Mouse (Mus musculus) urinary bladder, adult 2 months (tissue): ENCODE measurements around the gene Rp9. TPM values are rescaled to one million over a fixed set of nuclear protein-coding genes. Genes with fewer than 3 reads are reported as not detected.
"Not testable (repeated sequence)": the region's sequence is repeated elsewhere in the genome, so short reads cannot be mapped to it uniquely, and the experiment has no call there.

ENCODE experiments used
- DNase-seq: peaks from one replicate; pipeline ENCODE4 v3.0.0; 2022; ENCODE audit warnings: low spot score
- polyA plus RNA-seq: library from polyadenylated mRNA; depleted of rRNA; stranded (reverse); fragments of >200 nt; gene quantifications from 2 replicates; pipeline ENCODE4 v1.2.3, GENCODE M21; 2012

Gene Rp9
- polyA plus RNA-seq, 1 experiment: 58.9 TPM

DNA sequence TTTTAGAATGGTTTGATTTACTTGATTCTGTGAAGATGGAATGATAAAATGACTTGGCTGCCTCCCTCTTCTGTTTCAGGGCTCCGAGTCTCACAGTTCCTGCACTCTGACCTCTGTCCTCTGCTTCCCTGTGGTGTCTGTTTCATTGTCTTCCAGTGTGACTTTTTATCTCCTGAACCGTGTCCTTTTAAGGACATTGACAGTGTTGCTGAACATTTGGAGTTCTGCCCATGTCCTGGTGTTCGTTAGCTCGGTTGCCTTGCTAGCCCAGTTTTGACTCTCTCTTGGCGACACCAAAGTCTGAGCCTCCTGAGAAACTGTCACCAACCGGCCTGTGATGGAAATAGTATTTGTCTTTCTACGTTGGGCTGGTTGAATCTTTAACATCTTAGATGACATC lies 49.1 kb downstream of the Rp9 start:
- DNase-seq: no peak

DNA sequence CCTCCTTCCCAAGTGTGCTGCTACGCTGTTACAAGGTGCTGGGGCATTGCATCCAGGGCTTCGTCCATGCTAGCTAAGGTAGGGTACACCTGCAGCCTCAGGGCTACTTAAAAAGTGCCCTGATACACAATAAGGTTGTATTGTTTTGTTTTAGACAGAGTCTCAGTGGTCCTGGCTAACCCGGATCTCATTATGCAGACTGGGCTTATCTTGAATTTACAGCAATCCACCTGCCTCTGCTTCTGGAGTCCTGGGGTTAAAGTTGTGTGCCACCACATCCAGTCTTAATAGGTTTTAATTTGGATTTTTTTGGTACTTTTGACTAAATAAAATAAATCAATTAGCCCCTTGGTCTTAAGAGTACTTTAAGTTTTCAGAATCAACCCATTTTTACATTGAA lies 49.7 kb downstream of the Rp9 start:
- DNase-seq: no peak

DNA sequence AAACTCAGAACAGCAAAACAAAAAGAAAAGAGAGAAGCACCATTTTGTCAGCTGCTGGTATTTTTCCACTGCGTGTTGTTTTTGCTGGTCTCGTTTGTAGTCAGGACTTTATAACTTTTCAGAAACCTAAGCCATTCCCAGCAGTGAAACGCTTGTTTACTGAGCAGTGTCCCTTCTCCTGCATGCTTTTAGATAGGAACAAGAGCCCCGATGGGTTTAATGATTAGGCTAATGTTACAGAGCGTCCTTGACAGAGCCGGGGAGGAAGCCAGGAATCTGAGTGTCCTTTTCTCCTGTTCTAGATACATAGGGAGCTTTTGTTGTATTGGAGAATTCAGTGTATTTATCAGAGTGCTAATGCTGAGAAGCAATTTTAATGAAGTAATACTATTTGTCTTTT lies 52.0 kb downstream of the Rp9 start:
- DNase-seq: no peak

DNA sequence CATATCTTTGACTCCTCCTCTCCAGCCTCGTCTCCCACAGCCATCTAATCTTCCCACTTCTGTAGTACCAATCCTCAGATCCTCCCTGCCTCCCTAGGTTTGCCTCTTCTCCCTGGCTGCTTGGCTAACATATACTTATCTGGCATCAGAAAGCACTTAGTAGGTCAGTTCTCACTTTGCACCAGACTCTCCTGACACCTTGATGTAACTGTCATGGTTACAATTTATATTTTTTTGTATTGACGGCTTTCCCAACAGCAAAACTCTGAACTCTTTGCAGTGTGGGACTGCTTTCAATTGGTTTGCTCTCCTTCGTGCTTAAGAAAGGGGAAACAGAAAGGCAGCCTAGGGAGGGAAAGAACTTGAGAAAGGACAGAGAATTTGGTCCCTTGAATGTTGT lies 53.4 kb downstream of the Rp9 start:
- no peak for DNase-seq

DNA sequence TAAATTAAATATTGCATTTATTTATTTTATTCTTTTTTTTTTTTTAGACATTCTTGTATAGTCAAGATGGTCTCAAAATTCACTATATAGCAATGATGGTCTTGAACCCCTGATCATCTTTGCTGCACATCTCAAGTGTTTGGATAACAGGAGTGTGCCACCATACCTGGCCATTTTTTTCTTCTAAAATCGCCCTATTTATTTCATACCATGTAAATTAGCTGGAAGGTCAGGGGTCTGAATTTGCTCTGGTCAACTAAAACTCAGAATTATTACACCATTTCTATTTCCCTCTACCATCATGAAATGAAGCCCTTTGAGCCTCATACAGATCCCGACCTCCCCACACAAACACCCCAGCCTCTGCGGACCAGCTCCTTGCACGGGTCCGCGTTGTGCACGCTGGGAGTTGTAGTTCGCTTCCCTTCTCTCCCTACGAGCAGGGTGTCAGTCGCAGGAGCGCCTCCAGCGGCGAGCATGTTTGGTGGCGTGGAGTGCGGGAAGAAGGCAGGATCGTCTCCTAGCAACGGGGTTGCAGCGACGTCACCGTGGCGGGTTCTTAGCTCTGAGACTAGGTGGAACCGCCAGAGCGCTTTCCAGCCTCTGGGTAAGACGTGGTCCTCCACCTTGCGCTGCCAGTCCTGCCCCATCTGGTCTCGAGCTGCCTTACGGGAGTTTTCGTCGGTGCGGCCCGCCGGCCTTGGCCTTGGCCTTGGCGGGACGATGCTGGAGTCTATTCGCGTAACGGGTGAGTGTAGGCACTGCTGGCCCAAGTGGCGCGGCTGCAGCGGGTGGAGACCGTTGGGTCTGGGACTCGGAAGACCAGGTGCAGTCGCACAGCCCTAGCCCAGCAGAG lies 58.3 kb downstream of the Rp9 start, which contains the start of gene 9530077C05Rik:
Gene 9530077C05Rik, plus strand, starts transcription at position 512 of the 856 bp plus-strand sequence.
- peak; percentile 77 for DNase-seq

DNA sequence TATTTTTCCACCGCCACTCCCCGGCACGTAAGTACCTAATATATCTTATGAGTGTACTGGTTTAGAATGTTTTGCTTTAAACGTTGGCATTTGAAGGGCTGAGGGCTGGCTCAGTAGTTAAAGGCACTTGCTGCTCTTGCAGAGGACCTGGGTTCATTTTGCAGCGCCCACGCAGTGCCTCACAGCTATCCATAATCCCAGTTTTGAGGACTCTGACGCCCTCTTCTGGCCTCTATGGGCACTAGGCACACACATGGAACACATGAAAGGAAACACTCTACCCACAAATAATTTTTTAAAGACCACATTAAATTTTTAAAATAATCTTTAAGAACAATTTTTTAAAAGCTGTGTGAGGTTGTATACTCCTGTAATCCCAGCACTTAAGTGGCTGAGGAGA lies 60.0 kb downstream of the Rp9 start:
- DNase-seq: no peak

DNA sequence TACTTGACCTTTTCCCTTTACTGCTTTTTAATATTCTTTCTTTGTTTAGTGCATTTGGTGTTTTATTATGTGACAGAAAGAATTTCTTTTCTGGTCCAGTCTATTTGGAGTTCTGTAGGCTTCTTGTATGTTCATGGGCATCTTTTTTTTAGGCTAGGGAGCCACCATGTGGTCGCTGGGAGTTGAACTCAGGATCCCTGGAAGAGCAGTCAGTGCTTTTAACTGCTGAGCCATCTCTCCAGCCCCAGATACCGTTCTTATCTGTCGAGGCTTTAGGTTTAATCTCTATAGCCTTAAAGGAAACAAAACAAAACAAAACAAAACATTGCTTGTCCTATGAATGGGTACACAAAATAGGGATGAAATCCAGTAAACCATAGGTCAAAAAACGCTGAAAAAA lies 61.2 kb downstream of the Rp9 start:
- not testable (repeated sequence) for DNase-seq

DNA sequence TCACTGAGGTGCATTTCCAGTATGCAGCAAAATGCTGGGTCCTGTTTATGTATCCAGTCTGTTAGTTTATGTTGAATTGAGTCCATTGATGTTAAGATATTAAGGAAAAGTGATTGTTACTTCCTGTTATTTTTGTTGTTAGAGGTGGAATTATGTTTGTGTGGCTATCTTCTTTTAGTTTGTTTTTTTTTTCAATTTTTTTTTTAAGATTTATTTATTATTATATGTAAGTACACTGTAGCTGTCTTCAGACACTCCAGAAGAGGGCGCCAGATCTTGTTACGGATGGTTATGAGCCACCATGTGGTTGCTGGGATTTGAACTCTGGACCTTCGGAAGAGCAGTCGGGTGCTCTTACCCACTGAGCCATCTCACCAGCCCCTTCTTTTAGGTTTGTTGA lies 61.9 kb downstream of the Rp9 start:
- DNase-seq: not testable (repeated sequence)

DNA sequence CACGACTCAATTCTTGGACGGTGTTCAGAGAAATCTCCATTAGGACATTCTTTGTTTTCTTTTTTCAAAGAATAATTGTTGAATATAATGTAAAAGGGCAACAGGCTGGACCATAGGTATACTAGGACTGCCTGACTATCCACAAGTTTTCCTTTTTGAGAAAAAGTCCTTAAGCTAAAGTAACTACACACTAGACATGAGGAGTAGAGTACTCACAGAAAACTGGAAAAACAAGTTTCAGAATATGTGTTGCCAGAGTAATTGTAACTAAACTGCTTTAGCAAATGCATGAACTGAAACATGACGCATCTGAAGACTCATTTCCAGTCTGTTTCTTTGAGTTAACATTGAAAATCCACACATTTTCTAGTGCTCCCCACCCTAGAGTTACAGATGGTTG lies 64.1 kb downstream of the Rp9 start:
- DNase-seq: no peak

DNA sequence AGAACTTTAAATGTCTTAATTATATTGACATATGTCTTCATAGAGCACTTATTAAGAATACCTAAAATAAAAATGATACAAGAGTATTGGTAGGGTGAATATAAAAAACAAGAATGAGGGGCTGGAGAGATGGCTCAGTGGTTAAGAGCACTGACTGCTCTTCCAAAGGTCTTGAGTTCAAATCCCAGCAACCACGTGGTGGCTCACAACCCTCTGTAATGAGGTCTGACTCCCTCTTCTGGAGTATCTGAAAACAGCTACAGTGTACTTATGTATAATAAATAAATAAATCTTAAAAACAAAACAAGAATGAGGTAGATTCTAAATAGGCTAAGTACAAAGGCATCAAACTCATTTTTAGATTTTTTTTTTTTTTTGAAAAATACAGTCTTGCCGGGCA lies 66.0 kb downstream of the Rp9 start:
- not testable (repeated sequence) for DNase-seq

DNA sequence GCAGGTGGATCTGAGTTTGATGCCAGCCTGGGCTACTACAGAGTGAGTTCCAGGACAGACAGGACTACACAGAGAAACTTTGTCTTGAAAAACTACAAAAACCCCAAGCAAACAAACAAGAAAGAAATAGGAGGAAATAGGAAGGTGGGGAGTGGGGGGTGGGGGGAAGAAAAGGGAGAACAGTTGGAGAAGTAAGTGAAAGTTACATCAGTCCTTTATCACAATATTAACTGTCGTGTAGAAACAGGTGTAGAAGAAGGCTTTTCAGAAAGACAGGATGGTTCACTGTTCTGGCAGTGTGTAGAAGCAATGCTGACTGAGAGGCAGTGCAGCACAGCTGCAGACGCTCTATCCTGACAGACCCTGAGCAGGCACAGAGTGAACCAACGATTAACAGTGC lies 66.6 kb downstream of the Rp9 start:
- DNase-seq: no peak

DNA sequence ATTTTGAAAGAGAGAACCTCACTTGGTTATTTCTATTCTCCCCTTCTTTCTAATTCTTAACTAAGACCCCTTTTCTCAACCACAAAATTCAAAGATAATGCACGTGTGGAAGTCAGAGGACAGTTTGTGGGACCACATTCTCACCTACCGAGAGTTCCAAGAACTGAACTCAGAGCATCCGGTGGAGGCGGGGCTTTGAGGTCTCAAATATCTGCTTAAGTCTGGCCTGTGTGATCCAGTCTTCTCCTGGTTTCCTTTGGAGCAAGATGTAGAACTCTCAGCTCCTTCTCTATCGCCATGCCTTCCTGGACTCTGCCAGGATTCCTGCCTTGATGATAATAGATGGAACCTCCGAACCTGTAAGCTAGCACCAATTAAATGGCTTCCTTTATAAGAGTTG lies 67.5 kb downstream of the Rp9 start:
- no peak for DNase-seq

DNA sequence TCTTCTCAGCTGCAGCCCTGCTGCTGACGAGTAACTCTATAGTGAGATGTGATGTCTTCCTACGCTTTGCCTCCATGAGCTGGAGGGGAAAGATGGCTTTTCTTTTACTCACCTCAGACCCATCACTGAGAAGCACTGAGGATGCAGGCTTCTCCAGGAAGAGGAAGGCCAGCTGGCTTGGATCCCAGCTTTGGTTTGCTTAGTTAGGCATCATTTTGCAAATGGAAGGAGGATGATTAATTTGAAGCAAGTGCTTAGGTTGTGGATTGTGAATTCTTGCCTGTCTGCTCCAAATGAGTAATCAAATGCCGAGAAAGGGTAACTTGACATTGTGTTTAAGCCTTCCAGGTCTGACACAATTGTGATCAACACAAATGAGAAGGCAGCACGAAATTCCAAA lies 70.5 kb downstream of the Rp9 start:
- DNase-seq: no peak

DNA sequence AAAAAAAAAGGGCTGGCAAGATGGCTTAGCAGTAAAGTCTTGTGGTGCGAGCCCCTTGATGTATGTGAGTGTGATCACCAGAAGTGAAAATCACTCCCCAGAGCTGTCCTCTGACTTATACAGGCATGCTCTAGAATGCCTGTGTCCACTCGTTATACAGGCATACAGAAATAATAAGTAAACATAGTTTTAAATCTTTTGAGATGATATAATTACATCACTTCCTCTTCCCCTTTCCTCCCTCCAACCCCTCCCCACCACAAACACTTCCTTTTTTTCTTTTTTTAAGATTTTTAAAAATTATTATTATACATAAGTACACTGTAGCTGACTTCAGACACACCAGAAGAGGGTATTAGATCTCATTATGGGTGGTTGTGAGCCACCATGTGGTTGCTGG lies 74.8 kb downstream of the Rp9 start:
- DNase-seq: no peak

DNA sequence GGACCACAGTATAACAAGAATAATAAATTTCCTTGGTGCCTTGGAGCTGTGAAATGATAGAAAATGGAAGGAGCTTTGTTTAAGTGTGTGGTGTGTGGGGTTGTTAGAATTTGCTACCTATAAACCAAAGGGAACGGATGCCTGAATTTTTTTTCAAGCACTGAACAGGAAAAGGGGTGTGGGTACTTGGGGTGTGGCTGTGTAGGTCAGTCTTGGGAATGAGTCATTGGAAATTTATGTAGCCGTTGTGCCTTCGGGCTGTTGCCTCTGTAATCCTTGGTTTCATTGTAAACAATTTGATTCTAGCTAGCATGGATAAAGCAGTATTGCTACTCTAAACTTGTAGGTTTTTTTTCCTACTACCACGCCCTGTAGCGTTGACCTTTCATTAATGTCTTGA lies 79.2 kb downstream of the Rp9 start:
- DNase-seq: no peak

DNA sequence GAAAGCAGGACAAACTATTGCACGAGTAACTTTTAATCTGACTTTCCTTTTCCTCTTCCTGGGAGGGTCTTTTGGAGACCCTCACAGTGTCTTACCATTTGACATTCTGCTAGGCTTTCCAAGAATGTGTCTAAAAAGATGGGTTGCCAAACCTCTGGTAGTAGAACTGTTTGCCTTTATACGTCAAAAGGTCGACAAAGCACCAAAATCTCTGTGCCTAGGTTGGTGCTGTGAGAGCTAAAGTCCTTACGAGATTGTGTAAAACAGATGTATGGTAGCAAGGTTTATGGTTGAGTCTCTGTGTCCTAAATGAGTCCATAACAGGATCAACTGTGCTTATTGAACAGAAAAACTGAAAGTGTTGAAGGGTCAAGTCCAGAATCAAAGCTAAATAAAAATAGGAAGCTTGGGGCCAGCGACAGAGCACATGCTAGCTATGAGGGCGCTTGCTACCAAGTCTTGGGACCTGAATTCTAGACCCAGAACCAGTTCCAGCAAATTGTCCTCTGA lies 79.8 kb downstream of the Rp9 start:
- DNase-seq: no peak

DNA sequence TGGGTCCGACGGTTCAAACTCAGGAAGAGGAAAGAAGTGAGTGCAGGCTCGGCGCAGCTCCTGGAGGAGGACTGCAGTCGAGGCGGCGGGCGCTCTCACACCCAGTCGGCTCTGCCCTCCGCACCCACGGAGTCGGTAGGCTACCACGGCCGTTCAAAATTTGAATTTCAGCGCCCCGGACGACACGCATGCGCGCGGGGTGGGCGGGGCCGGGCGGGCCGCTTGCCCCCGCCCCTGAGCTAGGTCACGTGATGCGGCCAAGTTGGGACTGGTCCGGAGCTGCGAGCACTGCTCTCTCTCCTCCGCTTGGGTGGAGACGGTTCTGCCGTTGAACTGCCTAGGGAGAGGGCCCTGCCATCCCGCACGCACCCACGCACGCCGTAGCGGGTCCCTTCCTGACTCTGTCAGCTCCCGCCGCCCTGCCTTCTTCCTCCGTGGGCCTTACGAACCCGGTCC lies 80.5 kb downstream of the Rp9 start, which contains the start of gene Anln:
Gene Anln, minus strand, starts transcription at position 168 of the 456 bp plus-strand sequence.
- peak; percentile 87 for DNase-seq

DNA sequence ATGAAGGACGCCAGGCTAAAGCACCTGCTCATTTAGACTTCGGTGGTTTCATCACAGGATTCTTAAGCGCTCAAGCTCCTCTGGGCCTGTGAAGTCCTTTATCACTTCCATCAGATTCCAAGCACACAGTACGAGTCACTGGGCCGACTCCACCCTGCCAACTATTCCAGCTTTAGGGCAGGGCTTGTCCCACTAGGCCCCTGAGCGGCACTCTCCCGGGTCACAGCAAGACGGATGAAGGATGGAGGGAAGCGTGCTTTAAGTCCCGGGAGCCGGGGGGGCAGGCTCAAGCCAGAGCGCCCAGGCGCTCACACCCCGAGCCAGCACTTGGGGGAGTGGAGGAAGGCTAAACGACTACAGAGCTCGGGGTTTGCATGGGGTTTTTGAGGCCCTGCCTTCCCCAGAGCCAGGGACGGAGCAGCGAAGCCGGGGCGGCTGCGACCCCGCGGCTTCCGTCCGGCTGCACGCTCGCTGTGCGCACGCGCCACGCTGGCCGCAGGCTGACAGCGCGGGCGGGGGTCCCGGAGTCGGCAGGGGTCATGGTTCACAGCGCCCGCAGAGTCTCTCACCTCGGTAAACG lies 81.1 kb downstream of the Rp9 start:
- peak; percentile 26 for DNase-seq

DNA sequence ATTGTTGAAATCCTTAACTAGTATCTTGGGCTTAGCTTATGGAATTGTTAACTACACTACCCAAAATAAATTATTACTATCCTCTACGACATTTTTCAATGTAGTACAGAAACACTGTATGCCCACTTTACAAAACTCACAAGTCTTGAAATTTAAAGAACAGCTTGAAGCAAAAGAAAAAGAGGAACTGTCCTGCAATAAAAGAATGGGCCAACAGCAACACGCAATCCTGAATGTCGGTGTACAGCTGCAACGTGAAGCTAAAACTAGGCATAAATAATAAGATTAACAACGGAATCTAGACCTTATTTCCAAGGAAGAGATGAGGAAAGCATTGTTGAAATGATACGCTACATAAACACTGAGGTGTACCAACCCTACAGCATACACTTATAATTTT lies 81.6 kb downstream of the Rp9 start:
- no peak for DNase-seq

DNA sequence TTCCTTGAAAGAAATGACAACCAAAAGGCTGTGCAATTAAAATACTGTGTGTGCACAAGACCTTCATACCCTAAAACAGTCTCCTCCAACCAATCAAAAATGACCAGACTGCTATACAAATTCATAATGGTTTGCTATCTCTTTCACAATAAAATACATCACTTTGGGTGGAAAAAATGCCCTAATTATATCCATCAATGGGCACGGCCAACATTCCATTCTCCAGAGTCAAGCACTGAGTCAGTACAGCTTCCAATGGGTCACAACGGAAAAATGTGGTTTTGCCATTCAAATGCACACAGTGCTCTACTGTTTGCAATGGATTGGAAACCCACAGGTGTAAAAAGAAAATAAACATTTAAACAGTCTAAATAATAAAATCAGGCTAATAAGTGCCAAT lies 83.7 kb downstream of the Rp9 start:
- DNase-seq: no peak

DNA sequence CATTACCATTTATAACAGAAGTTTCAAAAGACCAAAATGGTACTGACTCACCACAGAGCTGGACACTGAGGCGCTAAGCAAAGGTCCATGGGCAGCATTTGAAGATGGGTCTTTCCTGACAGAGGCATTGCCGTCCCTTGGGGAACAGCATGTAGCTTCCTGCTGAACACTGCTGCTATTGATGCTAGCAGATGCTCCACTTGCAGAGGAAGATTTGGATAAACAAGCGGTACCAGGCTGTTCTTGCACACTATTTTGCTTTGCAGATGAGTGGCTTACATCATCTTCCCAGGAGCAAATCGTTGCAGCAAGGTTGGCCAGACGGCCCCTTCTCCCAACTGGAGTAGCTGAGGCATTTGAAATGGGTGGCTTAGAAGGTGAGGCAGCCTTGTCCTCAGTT lies 93.5 kb downstream of the Rp9 start:
- DNase-seq: no peak

DNA sequence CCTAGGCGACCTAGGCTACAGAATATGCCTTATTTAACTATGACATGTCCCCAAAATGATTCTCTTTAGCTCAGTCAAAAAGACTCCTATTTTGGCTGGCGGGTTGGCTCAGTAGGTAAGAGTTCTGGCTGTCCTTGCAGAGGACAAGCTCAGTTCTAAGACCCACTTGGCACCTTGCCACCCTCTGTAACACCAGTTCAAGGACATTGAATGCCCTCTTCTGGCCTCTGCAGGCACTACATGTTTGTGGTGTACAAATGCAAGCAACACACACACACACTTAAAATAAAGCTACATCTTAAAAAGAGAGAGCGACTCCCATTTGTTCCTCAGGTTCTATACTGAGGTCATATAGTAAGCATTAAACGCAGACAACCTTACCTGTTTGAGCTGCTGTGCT lies 96.8 kb downstream of the Rp9 start:
- no peak for DNase-seq

DNA sequence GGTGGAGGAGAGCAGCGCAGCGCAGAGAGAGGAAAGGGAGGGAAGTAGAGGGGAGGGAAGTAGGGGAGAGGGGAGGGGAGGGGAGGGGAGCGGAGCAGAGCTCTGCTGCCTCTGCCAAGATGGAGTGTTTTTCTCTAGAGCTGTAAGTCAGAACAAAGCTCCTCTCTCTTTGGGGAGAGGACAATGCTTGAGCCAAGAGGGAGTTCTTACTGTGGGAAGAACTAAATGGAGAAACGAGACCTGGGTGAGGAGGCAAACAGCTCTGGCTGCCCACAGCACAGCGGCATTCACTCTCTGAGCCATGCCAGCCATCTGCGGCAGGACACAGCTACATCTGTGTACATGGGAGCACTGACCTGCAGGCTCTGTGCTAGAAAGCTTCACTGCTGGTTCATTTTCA lies 101.5 kb downstream of the Rp9 start:
- DNase-seq: no peak
